Mouse (Mus musculus): ENCODE data around the gene Mtln.

Mtln gene

GRCm38 (mm10) chr2:127751849-127752610, 40.3 kb downstream of the Mtln start:
- DNase-seq = no peak

- no peak for DNase-seq
Observed at GRCm38 (mm10) chr2:127749376-127749775, 42.9 kb downstream of the Mtln start.

GRCm38 (mm10) chr2:127748316-127748715, 44.0 kb downstream of the Mtln start:
- no peak for DNase-seq

GRCm38 (mm10) chr2:127742637-127743036, 49.7 kb downstream of the Mtln start:
- no peak for DNase-seq
